Mouse (Mus musculus): ENCODE data around the gene Pid1. TPM values are rescaled to one million over a fixed set of nuclear protein-coding genes. Genes with fewer than 3 reads are reported as not detected.

Pid1 gene
- polyA plus RNA-seq, 1 experiment: 67.1 TPM

- Histone ChIP-seq H3K36me3 (ENCODE audit: control insufficient read depth, insufficient read depth, low read length, poor library complexity, severe bottlenecking) (no peaks in the 10 kb centered on the region), H3K27ac (ENCODE audit: insufficient read depth, low read length) (no peak overlapping the region)
Observed at GRCm38 (mm10) chr1:84321327-84321726, 42.7 kb downstream of the Pid1 start.

DNA sequence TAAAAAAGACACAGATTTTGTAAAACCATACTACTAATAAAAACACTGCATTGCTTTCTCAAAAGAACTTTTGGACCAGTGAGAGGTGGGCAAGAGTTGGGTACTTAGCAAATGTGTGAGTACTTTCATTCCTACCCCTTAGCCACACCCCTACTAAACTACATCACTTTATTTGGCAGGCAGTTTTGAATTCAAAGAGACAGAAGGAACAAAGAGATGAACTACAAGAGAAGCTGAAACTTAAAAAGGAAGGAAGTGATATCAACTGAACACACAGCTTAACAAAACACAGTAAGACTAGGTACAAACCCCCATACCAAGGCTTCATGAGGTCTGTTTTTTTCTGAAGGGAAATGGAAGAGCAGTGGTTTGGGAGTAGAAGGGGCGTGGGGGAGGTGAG lies 45.4 kb downstream of the Pid1 start:
- H3K27ac ChIP-seq (ENCODE audit: insufficient read depth, low read length): no peak overlapping the region
- H3K27me3 ChIP-seq (ENCODE audit: control insufficient read depth, insufficient read depth, low read length, poor library complexity, severe bottlenecking): no peaks in the 10 kb centered on the region
- no peak overlapping the region for H3K9ac ChIP-seq (ENCODE audit: low read depth, poor library complexity, severe bottlenecking)
- H3K4me1 ChIP-seq (ENCODE audit: control insufficient read depth, insufficient read depth, low read length): no peaks in the 10 kb centered on the region
- no peak overlapping the region for H3K4me3 ChIP-seq (ENCODE audit: low read depth, low read length)
- H3K9me3 ChIP-seq (replicated peaks; ENCODE audit: control insufficient read depth, insufficient read depth, low read length, poor library complexity, severe bottlenecking): no peaks in the 10 kb centered on the region
- H3K36me3 ChIP-seq (ENCODE audit: control insufficient read depth, insufficient read depth, low read length, poor library complexity, severe bottlenecking): no peaks in the 10 kb centered on the region
- TF ChIP-seq CTCF (IDR thresholded peaks at IDR 0.05; ENCODE audit: low read depth, low read length) (no peak), EP300 (IDR thresholded peaks at IDR 0.05; ENCODE audit: insufficient read depth, low read depth, low read length) (no peak), POLR2A (IDR thresholded peaks at IDR 0.05; ENCODE audit: insufficient read depth, low read length) (no peak)

More at GRCm38 (mm10) chr1:84321327-84321726, 42.7 kb downstream of the Pid1 start:
- Histone ChIP-seq H3K9me3 (replicated peaks; ENCODE audit: control insufficient read depth, insufficient read depth, low read length, poor library complexity, severe bottlenecking) (no peaks in the 10 kb centered on the region), H3K27me3 (ENCODE audit: control insufficient read depth, insufficient read depth, low read length, poor library complexity, severe bottlenecking) (no peaks in the 10 kb centered on the region), H3K9ac (ENCODE audit: low read depth, poor library complexity, severe bottlenecking) (no peak overlapping the region), H3K4me1 (ENCODE audit: control insufficient read depth, insufficient read depth, low read length) (no peaks in the 10 kb centered on the region), H3K4me3 (ENCODE audit: low read depth, low read length) (no peak overlapping the region)
- TF ChIP-seq POLR2A (IDR thresholded peaks at IDR 0.05; ENCODE audit: insufficient read depth, low read length) (no peak), EP300 (IDR thresholded peaks at IDR 0.05; ENCODE audit: insufficient read depth, low read depth, low read length) (no peak), CTCF (IDR thresholded peaks at IDR 0.05; ENCODE audit: low read depth, low read length) (no peak)

GRCm38 (mm10) chr1:84317827-84318226 lies 46.2 kb downstream of the Pid1 start:
- TF ChIP-seq CTCF (IDR thresholded peaks at IDR 0.05; ENCODE audit: low read depth, low read length): no peak
- TF ChIP-seq POLR2A (IDR thresholded peaks at IDR 0.05; ENCODE audit: insufficient read depth, low read length): no peak
- no peak for TF ChIP-seq EP300 (IDR thresholded peaks at IDR 0.05; ENCODE audit: insufficient read depth, low read depth, low read length)
- Histone ChIP-seq H3K27me3 (ENCODE audit: control insufficient read depth, insufficient read depth, low read length, poor library complexity, severe bottlenecking) (no peaks in the 10 kb centered on the region), H3K4me1 (ENCODE audit: control insufficient read depth, insufficient read depth, low read length) (no peaks in the 10 kb centered on the region), H3K9ac (ENCODE audit: low read depth, poor library complexity, severe bottlenecking) (no peak overlapping the region), H3K4me3 (ENCODE audit: low read depth, low read length) (no peak overlapping the region), H3K27ac (ENCODE audit: insufficient read depth, low read length) (no peak overlapping the region), H3K36me3 (ENCODE audit: control insufficient read depth, insufficient read depth, low read length, poor library complexity, severe bottlenecking) (no peaks in the 10 kb centered on the region), H3K9me3 (replicated peaks; ENCODE audit: control insufficient read depth, insufficient read depth, low read length, poor library complexity, severe bottlenecking) (no peaks in the 10 kb centered on the region)

DNA sequence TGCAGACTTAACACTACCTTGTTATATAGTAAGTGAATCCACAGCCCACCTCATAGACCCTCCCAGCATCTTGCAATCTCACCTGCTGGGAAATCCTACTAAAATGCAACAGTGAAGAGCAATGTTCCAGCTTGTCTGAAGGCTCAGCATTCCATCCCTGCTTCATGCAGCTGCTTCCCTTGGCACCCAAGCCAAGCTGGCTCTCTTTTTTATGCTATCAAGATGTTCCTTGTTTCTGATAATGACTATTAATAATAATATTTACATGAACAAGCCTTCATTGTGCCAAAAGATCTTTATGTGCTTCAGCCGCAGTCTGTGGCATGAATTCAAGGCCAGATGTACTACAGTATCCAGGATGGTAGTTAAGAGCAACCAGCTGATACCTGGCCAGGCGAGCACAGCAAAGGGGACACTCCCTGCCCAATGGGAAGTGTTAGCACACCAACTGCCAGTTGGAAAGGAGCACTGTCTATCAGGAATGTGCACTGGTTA lies 54.0 kb downstream of the Pid1 start:
- Histone ChIP-seq H3K4me3 (ENCODE audit: low read depth, low read length) (no peak overlapping the region), H3K9ac (ENCODE audit: low read depth, poor library complexity, severe bottlenecking) (no peak overlapping the region), H3K27me3 (ENCODE audit: control insufficient read depth, insufficient read depth, low read length, poor library complexity, severe bottlenecking) (no peaks in the 10 kb centered on the region), H3K9me3 (replicated peaks; ENCODE audit: control insufficient read depth, insufficient read depth, low read length, poor library complexity, severe bottlenecking) (no peaks in the 10 kb centered on the region), H3K4me1 (ENCODE audit: control insufficient read depth, insufficient read depth, low read length) (no peaks in the 10 kb centered on the region), H3K27ac (ENCODE audit: insufficient read depth, low read length) (no peak overlapping the region), H3K36me3 (ENCODE audit: control insufficient read depth, insufficient read depth, low read length, poor library complexity, severe bottlenecking) (no peaks in the 10 kb centered on the region)
- TF ChIP-seq CTCF (IDR thresholded peaks at IDR 0.05; ENCODE audit: low read depth, low read length) (no peak), EP300 (IDR thresholded peaks at IDR 0.05; ENCODE audit: insufficient read depth, low read depth, low read length) (no peak), POLR2A (IDR thresholded peaks at IDR 0.05; ENCODE audit: insufficient read depth, low read length) (no peak)

DNA sequence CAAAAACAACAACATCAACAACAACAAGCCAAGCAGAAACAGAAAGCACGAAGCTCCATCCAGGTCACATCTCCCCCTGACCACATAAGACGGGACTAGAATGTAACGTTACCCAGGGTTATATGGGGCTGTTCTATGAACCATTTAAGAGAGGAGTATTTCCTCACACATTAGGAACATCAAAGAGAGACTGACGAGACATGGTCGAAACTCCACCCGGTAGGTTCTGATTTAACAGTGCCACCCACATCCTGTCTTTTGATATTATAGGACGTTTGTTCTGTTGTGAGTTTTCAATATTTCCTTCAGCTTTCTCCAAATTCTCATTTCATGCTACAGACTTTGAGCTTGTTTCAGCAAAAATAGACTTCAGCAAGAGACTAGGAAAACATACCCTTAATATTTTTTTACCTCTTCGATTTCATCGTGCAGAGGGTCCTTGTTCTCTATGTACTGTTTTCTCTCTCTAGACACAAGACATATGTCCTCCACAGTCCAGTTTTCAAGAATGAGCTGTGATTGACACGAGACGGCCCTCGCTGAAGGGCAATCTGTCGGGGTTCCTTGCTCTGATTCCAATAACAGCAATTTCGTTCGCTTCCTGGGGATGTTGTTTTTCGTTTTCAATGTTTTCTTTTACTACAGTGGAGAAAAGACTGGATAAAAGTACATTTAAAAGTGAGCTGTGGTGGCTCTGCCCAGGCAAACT lies 58.1 kb downstream of the Pid1 start:
- Histone ChIP-seq H3K36me3 (ENCODE audit: control insufficient read depth, insufficient read depth, low read length, poor library complexity, severe bottlenecking) (no peaks in the 10 kb centered on the region), H3K27me3 (ENCODE audit: control insufficient read depth, insufficient read depth, low read length, poor library complexity, severe bottlenecking) (no peaks in the 10 kb centered on the region), H3K27ac (ENCODE audit: insufficient read depth, low read length) (no peak overlapping the region), H3K4me3 (ENCODE audit: low read depth, low read length) (no peak overlapping the region), H3K9me3 (replicated peaks; ENCODE audit: control insufficient read depth, insufficient read depth, low read length, poor library complexity, severe bottlenecking) (no peaks in the 10 kb centered on the region), H3K4me1 (ENCODE audit: control insufficient read depth, insufficient read depth, low read length) (no peaks in the 10 kb centered on the region), H3K9ac (ENCODE audit: low read depth, poor library complexity, severe bottlenecking) (no peak overlapping the region)
- TF ChIP-seq POLR2A (IDR thresholded peaks at IDR 0.05; ENCODE audit: insufficient read depth, low read length): no peak
- TF ChIP-seq EP300 (IDR thresholded peaks at IDR 0.05; ENCODE audit: insufficient read depth, low read depth, low read length): no peak
- TF ChIP-seq CTCF (IDR thresholded peaks at IDR 0.05; ENCODE audit: low read depth, low read length): no peak

DNA sequence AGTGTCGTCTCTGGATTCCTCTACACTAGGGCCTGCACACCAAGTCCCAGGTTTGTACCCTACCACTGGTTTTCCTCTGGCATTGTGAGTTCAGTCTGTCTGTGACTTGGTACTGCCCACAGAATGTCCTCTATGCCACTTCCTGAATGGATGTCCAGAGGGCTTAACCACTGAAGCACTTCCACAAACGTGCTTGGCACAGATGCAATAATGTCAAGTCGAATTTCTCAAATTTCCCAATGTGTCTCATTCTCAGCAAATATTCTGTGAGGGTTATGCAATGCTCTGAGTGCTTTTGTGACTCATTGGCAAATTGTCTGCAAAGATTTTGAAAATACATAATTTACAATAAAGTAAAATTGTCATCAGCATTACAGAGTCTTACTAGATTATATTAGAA lies 61.2 kb downstream of the Pid1 start:
- Histone ChIP-seq H3K36me3 (ENCODE audit: control insufficient read depth, insufficient read depth, low read length, poor library complexity, severe bottlenecking) (no peaks in the 10 kb centered on the region), H3K9me3 (replicated peaks; ENCODE audit: control insufficient read depth, insufficient read depth, low read length, poor library complexity, severe bottlenecking) (no peaks in the 10 kb centered on the region), H3K4me1 (ENCODE audit: control insufficient read depth, insufficient read depth, low read length) (no peaks in the 10 kb centered on the region), H3K9ac (ENCODE audit: low read depth, poor library complexity, severe bottlenecking) (no peak overlapping the region), H3K27me3 (ENCODE audit: control insufficient read depth, insufficient read depth, low read length, poor library complexity, severe bottlenecking) (no peaks in the 10 kb centered on the region), H3K27ac (ENCODE audit: insufficient read depth, low read length) (no peak overlapping the region), H3K4me3 (ENCODE audit: low read depth, low read length) (no peak overlapping the region)
- no peak for TF ChIP-seq CTCF (IDR thresholded peaks at IDR 0.05; ENCODE audit: low read depth, low read length)
- TF ChIP-seq POLR2A (IDR thresholded peaks at IDR 0.05; ENCODE audit: insufficient read depth, low read length): no peak
- TF ChIP-seq EP300 (IDR thresholded peaks at IDR 0.05; ENCODE audit: insufficient read depth, low read depth, low read length): no peak
